Mouse (Mus musculus): Measurements from ENCODE around the gene Robo1. TPM values are rescaled to one million over a fixed set of nuclear protein-coding genes. Genes with fewer than 3 reads are reported as not detected.

The Robo1 gene
- total and polyA plus RNA-seq, 3 experiments, result 0.44 TPM; not detected in 2

GRCm38 (mm10) chr16:72934908-72935307 is 626.8 kb downstream of the Robo1 start:
- no peak for DNase-seq (ENCODE audit: low spot score)
- Histone ChIP-seq H3K9me3 (replicated peaks) (peaks cover 12% of the 10 kb centered on the region), H3K27me3 (ENCODE audit: insufficient read depth, low read length) (no peaks in the 10 kb centered on the region)

GRCm38 (mm10) chr16:72937183-72937582 is 629.1 kb downstream of the Robo1 start:
- Histone ChIP-seq H3K27me3 (ENCODE audit: insufficient read depth, low read length) (no peaks in the 10 kb centered on the region), H3K36me3 (replicated peaks) (no peaks in the 10 kb centered on the region), H3K4me1 (ENCODE audit: insufficient read depth, low read depth, low read length) (no peaks in the 10 kb centered on the region), H3K4me3 (ENCODE audit: low read depth, low read length) (no peak overlapping the region), H3K9me3 (replicated peaks) (peaks cover 10% of the 10 kb centered on the region)
- ATAC-seq (ENCODE audit: extremely low read depth, insufficient number of reproducible peaks, low FRiP score, poor library complexity, severe bottlenecking), result no peak
- no peak for DNase-seq (ENCODE audit: low spot score)
- TF ChIP-seq CTCF (IDR thresholded peaks at IDR 0.05; ENCODE audit: low read depth, low read length), result no peak
- TF ChIP-seq POLR2AphosphoS5 (IDR thresholded peaks at IDR 0.05; ENCODE audit: insufficient replicate concordance, low read depth, low read length), result no peak
- no peak for TF ChIP-seq TAL1 (conservative IDR thresholded peaks at IDR 0.05; ENCODE audit: low read depth, low read length)
- no peak for TF ChIP-seq GATA1 (IDR thresholded peaks at IDR 0.05; ENCODE audit: borderline replicate concordance, low read length)
- no peak for TF ChIP-seq GATA2 (IDR thresholded peaks at IDR 0.05; ENCODE audit: borderline replicate concordance, low read depth, low read length)

More at GRCm38 (mm10) chr16:72934908-72935307, 626.8 kb downstream of the Robo1 start:
- Histone ChIP-seq H3K36me3 (replicated peaks) (no peaks in the 10 kb centered on the region), H3K4me3 (ENCODE audit: low read depth, low read length) (no peak overlapping the region), H3K4me1 (ENCODE audit: insufficient read depth, low read depth, low read length) (no peaks in the 10 kb centered on the region)
- no peak for TF ChIP-seq CTCF (IDR thresholded peaks at IDR 0.05; ENCODE audit: low read depth, low read length)
- ATAC-seq (ENCODE audit: extremely low read depth, insufficient number of reproducible peaks, low FRiP score, poor library complexity, severe bottlenecking), result no peak

- DNase-seq (ENCODE audit: low spot score) (no peak), ATAC-seq (ENCODE audit: extremely low read depth, insufficient number of reproducible peaks, low FRiP score, poor library complexity, severe bottlenecking) (no peak)
- H3K36me3 ChIP-seq (replicated peaks), result no peaks in the 10 kb centered on the region
- no peaks in the 10 kb centered on the region for H3K4me1 ChIP-seq (ENCODE audit: insufficient read depth, low read depth, low read length)
- H3K4me3 ChIP-seq (ENCODE audit: low read depth, low read length), result no peak overlapping the region
- H3K27me3 ChIP-seq (ENCODE audit: insufficient read depth, low read length), result no peaks in the 10 kb centered on the region
- peaks cover 18% of the 10 kb centered on the region for H3K9me3 ChIP-seq (replicated peaks)
- no peak for TF ChIP-seq CTCF (IDR thresholded peaks at IDR 0.05; ENCODE audit: low read depth, low read length)
- TF ChIP-seq GATA2 (IDR thresholded peaks at IDR 0.05; ENCODE audit: borderline replicate concordance, low read depth, low read length), result no peak
- TF ChIP-seq POLR2AphosphoS5 (IDR thresholded peaks at IDR 0.05; ENCODE audit: insufficient replicate concordance, low read depth, low read length), result no peak
These were observed 631.8 kb downstream of the Robo1 start for GRCm38 (mm10) chr16:72939862-72940261.

GRCm38 (mm10) chr16:72940786-72941185 is 632.7 kb downstream of the Robo1 start:
- no peak for TF ChIP-seq GATA1 (IDR thresholded peaks at IDR 0.05; ENCODE audit: borderline replicate concordance, low read length)
- no peak for TF ChIP-seq GATA2 (IDR thresholded peaks at IDR 0.05; ENCODE audit: borderline replicate concordance, low read depth, low read length)
- TF ChIP-seq TAL1 (conservative IDR thresholded peaks at IDR 0.05; ENCODE audit: low read depth, low read length), result no peak
- TF ChIP-seq POLR2AphosphoS5 (IDR thresholded peaks at IDR 0.05; ENCODE audit: insufficient replicate concordance, low read depth, low read length), result no peak
- no peak for TF ChIP-seq CTCF (IDR thresholded peaks at IDR 0.05; ENCODE audit: low read depth, low read length)
- ATAC-seq (ENCODE audit: extremely low read depth, insufficient number of reproducible peaks, low FRiP score, poor library complexity, severe bottlenecking), result no peak
- H3K4me1 ChIP-seq (ENCODE audit: insufficient read depth, low read depth, low read length), result no peaks in the 10 kb centered on the region

GRCm38 (mm10) chr16:72944403-72944802 is 636.3 kb downstream of the Robo1 start:
- Histone ChIP-seq H3K4me3 (ENCODE audit: low read depth, low read length) (no peak overlapping the region), H3K9me3 (replicated peaks) (peaks cover 10% of the 10 kb centered on the region), H3K27me3 (ENCODE audit: insufficient read depth, low read length) (no peaks in the 10 kb centered on the region), H3K36me3 (replicated peaks) (no peaks in the 10 kb centered on the region), H3K4me1 (ENCODE audit: insufficient read depth, low read depth, low read length) (no peaks in the 10 kb centered on the region)
- DNase-seq (ENCODE audit: low spot score) (no peak), ATAC-seq (ENCODE audit: extremely low read depth, insufficient number of reproducible peaks, low FRiP score, poor library complexity, severe bottlenecking) (no peak)
- no peak for TF ChIP-seq GATA1 (IDR thresholded peaks at IDR 0.05; ENCODE audit: borderline replicate concordance, low read length)
- no peak for TF ChIP-seq CTCF (IDR thresholded peaks at IDR 0.05; ENCODE audit: low read depth, low read length)
- no peak for TF ChIP-seq TAL1 (conservative IDR thresholded peaks at IDR 0.05; ENCODE audit: low read depth, low read length)
- no peak for TF ChIP-seq GATA2 (IDR thresholded peaks at IDR 0.05; ENCODE audit: borderline replicate concordance, low read depth, low read length)
- no peak for TF ChIP-seq POLR2AphosphoS5 (IDR thresholded peaks at IDR 0.05; ENCODE audit: insufficient replicate concordance, low read depth, low read length)

More at GRCm38 (mm10) chr16:72940786-72941185, 632.7 kb downstream of the Robo1 start:
- H3K27me3 ChIP-seq (ENCODE audit: insufficient read depth, low read length), result no peaks in the 10 kb centered on the region
- H3K4me3 ChIP-seq (ENCODE audit: low read depth, low read length), result no peak overlapping the region
- DNase-seq (ENCODE audit: low spot score), result no peak
- no peaks in the 10 kb centered on the region for H3K36me3 ChIP-seq (replicated peaks)
- peaks cover 18% of the 10 kb centered on the region for H3K9me3 ChIP-seq (replicated peaks)

GRCm38 (mm10) chr16:72951969-72952368 is 643.9 kb downstream of the Robo1 start:
- ATAC-seq (ENCODE audit: extremely low read depth, insufficient number of reproducible peaks, low FRiP score, poor library complexity, severe bottlenecking), result no peak
- Histone ChIP-seq H3K36me3 (replicated peaks) (no peaks in the 10 kb centered on the region), H3K9me3 (replicated peaks) (peaks cover 6% of the 10 kb centered on the region)

More at GRCm38 (mm10) chr16:72951969-72952368, 643.9 kb downstream of the Robo1 start:
- Histone ChIP-seq H3K4me1 (ENCODE audit: insufficient read depth, low read depth, low read length) (no peaks in the 10 kb centered on the region), H3K27me3 (ENCODE audit: insufficient read depth, low read length) (no peaks in the 10 kb centered on the region), H3K4me3 (ENCODE audit: low read depth, low read length) (no peak overlapping the region)
- no peak for DNase-seq (ENCODE audit: low spot score)
- TF ChIP-seq POLR2AphosphoS5 (IDR thresholded peaks at IDR 0.05; ENCODE audit: insufficient replicate concordance, low read depth, low read length) (no peak), CTCF (IDR thresholded peaks at IDR 0.05; ENCODE audit: low read depth, low read length) (no peak), TAL1 (conservative IDR thresholded peaks at IDR 0.05; ENCODE audit: low read depth, low read length) (no peak)
